Mouse (Mus musculus): Measurements from ENCODE around the gene Duxf3.
"Not testable (repeated sequence)": the region's sequence is repeated elsewhere in the genome, so short reads cannot be mapped to it uniquely, and the experiment has no call there.

The Duxf3 gene

DNA sequence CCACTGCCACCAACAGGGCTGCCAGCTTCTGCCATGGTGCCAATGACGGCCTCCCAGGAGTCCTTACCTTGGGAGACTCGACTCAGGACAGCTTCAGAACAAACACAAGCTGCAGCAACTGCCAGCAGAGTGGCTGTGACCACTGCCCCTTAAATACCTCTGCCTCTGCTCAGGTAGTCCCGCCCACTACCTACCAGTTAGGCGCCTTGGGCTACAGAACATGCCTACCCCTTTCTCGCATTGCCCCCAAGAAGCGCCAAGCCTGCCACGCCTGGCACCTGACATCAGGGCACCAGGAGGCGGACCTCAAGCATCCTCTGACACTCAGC lies at the start of gene Duxf3:
Gene Duxf3 (minus strand): TSS at position 35 of the 329 bp plus-strand sequence.
- not testable (repeated sequence) for DNase-seq

DNA sequence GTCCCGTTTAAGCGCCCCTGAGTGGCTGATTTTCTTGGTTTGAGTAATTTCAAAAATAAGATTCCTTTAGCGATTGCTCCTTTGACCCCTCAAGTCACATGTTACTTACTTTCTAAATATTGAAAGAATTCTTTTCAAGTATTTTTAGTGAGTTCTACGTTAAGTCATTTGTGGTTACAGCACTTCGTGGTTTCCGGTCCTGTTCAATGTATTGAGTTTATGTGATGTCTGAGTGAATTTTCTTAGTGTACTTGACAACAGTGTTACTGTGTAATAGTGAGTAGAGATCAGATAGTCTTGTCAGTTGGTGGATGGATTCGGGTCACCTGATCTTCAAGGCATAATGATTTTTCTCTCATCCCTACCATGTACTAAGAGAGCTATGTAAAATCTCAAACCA lies 49.8 kb upstream of the Duxf3 start:
- DNase-seq: no peak

DNA sequence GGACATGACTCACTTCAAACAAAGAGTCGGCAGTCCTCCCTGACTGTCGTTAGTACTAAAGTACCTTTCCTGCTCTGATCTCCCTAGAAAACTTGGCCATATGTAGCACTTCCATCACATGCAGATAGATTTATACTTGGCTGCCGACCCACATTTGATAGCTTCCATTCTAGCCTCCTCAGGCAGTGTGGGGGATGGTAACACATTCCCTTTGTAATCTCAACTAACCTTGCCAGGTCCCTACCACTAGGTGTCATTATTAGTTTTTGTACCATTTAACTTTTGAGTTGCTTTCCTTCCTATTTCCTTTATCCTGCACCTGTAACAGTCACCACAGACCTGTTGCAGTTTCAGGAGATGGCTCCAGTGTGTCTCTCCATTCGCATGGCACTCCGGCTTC lies 26.0 kb upstream of the Duxf3 start:
- no peak for DNase-seq

DNA sequence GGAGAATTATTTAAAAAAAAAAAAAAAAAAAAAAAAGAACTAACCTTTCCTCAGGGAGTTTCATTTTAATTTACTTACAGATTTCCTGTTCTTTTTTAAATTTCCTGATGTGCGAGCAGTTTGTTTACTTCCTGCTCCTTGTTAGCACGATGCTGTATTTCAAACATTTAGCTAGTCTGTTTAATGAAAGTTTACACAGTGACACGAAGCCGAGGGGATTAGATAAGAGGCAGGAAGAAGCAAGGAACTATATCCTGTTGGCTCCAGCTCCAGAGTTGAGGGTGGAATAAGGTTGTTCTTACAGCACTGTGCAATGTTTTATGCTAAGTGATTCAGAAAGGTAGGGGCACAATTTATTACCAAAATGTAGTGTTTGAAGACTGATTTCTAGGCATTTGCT lies 23.5 kb upstream of the Duxf3 start:
- peak; percentile 62 for DNase-seq

DNA sequence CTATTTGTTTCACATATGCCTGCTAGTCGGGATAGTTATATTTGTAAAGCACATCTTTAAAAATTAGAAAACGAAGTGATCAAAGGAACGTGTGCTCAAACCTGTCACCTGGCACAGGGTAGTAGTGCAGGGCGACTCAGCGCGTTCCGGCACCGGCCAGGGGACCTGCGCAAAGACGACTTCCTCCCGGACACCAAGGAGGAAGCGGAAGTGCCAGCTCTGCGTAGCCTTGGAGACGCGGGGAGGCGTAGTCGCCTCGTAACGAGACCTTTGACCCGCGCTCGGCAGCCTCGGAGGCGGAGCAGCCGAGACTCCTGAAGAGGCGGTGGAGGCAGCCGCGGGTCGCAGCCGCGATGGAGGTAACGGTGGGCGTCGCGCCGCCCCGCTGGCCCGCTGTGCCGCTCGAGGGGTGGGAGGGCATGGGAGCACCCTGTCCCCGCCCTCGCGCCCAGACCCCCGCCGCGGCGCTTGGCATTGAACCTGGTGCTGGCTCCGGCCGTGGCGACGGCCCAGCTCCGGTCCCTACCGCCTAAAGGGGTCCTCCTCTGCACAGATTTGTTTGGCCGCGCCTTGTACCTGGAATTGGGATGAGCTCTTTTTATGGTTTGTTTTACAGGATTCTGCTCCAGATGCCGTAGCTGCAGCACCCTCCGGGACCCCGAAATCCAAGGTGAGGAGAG lies 22.9 kb upstream of the Duxf3 start, which contains the start of gene Gcc2:
Gene Gcc2 (plus strand): TSS at position 285 of the 680 bp plus-strand sequence.
- DNase-seq: peak; percentile 97

DNA sequence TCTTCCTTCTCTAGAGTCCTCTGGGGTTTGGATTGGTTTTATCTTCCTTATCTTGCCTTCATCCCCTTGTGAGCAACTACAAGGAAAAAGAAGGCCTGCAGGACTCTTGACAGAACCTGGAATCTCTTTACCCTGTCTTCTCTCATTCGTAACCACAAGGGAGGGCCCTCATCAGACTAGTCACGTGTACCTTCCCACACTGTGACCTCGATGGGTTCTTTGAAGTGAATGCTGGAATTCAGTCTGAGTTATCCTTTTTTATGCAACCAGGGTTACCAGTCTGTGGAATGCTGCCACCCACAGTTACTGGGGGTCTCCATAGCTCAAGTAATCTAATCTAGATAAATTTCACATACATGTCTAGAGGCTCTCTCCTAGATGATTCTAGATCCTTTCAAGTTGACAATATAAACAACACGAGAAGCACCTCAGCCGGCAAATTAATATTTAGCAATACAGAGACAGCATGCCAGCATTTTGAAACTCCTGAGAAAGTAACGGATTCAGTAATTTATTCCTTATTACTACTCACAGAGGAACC lies 22.2 kb upstream of the Duxf3 start:
- DNase-seq: no peak

DNA sequence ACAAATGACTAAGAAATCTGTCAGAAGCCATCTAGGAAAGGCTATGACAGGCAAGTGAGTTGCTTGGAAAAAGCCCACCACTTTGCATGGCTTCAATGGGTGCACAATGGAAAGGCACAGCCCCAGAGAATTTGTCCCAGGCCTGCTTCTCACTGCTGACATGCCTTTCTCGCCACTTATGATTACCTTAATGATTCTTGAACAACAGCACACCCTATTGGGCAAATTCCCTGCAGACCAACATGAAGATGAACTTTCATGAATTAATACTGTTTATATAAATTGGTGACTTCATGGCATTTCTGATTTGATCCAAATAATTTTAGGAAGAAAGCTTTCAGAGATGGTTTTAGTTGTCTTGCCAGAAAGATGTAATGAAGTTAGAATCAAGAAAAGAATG lies 17.1 kb upstream of the Duxf3 start:
- no peak for DNase-seq

DNA sequence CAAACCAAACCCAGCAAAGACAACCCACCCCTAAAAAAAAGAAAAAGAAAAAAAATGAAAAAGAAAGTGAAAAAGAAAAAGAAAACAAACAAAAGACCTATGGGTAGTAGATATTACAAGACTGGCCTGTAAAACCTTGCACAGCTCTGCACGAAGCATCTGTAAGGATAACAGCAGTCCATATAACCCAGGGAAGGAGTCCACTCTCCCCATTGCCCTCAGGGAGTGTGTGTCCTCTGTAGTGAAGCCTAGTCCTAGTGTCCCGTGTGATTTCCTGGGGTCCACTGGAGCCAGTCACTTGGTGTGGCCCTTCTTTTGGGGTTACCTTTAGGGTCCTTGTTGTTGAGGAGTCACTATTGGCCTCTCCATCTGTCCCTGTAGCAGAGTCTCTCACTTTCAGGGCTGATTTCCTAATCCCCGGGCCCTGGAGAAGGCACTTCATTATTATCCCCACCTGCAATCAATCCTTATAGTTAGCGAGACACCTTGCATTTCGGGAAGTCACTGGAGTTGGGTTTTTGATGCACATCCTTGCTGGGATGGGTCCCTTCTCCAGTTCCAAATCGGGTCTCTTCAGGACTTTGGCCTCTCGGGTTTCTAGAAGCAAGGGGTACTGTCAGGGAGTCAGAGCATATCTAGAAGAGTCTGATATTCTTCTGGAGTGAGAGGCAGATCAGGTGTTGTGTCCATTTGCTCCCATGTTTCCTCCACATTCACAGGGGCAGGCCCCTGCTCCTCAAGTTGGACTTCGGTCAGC lies 6.7 kb upstream of the Duxf3 start:
- DNase-seq: peak; percentile 59

DNA sequence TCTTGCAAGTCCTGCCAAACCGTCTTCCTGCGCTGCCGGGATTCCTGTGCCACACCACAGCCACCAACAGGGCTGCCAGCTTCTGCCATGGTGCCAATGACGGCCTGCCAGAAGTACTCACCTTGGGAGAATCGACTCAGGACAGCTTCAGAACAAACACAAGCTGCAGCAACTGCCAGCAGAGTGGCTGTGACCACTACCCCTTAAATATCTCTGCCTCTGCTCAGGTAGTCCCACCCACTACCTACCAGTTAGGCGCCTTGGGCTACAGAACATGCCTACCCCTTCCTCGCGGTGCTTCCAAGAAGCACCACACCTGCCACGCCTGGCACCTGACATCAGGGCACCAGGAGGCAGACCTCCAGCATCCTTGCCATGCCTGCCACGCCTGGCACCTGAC lies 4.1 kb upstream of the Duxf3 start, which contains the start of gene Gm4981:
Gene Gm4981 (minus strand): TSS at position 89 of the 400 bp plus-strand sequence.
- no peak for DNase-seq

DNA sequence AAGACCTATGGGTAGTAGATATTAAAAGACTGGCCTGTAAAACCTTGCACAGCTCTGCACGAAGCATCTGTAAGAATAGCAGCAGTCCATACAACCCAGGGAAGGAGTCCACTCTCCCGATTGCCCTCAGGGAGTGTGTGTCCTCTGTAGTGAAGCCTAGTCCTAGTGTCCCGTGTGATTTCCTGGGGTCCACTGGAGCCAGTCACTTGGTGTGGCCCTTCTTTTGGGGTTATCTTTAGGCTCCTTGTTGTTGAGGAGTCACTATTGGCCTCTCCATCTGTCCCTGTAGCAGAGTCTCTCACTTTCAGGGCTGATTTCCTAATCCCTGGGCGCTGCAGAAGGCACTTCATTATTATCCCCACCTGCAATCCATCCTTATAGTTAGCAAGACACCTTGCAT lies 2.5 kb upstream of the Duxf3 start:
- DNase-seq: not testable (repeated sequence)

DNA sequence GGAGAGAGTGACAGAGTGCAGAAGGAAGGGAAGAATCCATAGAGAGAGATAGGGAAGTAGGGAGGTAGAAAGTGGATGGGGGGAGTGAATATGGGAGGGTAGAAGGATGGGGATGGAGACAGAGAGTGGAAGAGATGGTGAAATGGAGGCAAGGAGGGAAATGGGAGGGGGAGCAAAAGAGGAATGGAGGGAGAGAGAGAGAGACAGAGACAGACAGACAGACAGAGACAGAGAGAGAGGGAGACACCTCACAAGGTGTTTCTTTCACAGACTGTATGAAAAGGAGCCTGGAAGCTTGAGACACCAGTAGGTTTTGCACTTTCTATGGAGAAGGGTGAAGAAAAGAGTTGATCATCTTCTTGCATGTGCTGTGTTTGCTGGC lies 1.3 kb upstream of the Duxf3 start:
- DNase-seq: not testable (repeated sequence)

DNA sequence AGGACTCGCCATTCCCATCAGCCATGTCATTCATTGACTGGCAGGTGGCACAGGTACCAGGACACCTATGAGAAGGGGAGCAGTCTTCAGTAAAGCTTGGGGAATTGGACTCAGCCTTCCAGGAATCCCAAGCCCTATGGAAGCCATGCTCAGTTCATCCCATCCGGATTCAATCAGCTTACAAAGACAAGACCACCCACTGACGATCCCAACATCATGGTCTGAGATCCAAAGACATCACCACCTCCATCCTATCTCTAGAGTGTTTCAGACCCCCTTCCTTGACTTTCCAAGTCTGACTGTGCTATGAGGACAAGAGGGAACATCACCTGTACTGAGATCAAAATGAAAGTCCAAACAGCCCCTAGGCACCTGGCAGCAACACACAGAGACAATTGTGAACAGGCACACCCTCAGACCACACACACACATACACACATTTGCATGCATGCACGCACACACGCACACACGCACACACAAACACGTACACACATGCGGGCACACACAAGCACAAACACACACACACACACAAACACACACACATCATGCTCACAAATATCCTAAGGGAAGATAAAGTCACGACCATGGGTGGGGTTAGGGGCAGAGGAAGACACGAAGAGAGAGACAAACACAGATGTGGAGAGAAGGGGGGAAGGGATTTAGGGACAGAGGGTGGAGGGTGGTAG lies 722 bp upstream of the Duxf3 start:
- not testable (repeated sequence) for DNase-seq

DNA sequence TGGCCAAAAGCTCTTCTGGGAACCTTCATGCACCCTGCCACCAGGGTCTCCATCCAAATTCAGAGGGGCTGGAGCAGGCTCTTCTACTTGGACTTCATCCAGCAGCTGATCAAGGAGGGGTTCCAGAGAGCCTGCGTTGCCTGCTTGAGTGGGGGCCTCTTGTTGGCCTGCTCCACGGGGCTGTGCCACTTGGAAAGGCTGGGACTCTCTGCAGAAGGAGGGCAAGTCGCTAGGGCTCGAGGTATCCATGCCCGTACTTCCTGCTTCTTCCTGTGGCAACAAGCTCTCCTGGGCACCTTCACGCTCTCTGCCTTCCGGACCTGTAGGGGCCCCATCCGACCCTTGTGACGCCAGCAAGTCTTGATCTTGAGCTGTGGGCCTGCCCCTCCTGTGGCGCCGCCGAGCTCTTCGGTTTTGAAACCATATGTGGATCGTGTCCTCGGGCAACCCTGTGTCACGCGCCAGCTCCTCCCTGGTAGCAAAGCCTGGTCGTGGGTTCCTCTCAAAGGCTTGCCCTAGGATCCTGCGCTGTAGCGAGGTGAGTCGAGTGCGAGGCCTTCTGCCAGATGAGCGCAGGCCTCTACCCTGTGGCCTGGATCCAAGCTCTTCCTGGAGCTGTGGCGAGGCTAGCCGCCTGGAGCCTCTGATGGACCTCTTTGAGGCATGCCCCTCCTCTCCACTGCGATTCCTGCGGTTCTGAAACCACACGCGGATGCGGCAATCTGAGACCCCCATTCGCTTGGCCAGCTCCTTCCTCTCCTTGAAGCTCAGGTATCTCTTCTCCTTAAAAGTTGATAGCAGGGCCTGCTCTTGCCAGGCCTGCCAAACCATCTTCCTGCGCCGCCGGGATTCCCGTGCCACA lies 465 bp downstream of the Duxf3 start:
- peak; percentile 86 for DNase-seq

DNA sequence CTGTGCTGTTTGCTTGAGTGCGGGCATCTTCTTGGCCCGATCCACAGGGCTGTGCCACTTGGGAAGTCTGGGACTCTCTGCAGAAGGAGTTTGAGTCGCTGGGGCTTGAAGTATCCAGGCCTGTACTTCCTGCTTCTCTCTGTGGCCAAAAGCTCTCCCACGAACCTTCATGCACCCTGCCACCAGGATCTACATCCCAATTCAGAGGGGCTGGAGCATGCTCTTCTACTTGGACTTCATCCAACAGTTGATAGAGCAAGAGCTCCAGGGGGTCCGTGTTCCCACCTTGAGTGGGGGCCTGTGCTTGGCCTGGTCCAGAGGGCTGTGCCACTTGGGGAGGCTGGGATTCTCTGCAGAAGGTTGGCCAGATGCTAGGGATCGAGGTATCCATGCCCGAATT lies 1.4 kb downstream of the Duxf3 start:
- peak; percentile 66 for DNase-seq

DNA sequence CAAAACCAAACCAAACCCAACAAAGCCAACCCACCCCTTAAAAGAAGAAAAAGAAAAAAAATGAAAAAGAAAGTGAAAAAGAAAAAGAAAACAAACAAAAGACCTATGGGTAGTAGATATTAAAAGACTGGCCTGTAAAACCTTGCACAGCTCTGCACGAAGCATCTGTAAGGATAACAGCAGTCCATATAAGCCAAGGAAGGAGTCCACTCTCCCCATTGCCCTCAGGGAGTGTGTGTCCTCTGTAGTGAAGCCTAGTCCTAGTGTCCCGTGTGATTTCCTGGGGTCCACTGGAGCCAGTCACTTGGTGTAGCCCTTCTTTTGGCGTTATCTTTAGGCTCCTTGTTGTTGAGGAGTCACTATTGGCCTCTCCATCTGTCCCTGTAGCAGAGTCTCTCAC lies 2.5 kb downstream of the Duxf3 start:
- not testable (repeated sequence) for DNase-seq

DNA sequence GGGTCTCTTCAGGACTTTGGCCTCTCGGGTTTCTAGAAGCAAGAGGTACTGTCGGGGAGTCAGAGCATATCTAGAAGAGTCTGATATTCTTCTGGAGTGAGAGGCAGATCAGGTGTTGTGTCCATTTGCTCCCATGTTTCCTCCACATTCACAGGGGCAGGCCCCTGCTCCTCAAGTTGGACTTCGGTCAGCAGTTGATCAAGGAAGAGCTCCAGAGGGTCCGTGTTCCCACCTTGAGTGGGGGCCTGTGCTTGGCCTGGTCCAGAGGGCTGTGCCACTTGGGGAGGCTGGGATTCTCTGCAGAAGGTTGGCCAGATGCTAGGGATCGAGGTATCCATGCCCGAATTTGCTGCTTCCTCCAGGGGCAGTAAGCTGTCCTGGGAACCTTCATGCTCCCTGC lies 4.7 kb downstream of the Duxf3 start:
- not testable (repeated sequence) for DNase-seq

DNA sequence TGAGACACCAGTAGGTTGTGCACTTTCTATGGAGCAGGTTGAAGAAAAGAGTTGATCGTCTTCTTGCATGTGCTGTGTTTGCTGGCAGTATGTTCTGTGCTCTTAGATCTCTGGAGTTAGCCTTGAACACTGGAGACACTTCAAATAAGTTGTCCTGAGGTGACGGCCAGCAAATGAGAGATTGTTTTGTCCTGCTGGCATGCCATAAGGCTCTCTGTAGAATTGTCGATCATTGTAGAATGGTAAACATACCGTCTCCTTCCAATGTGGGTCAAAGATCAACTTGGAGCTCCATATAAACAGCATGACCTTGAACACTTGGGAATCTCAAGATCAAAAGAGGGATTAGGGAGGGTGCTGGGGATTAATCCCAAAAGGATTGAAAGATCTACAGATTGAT lies 6.1 kb downstream of the Duxf3 start:
- not testable (repeated sequence) for DNase-seq

DNA sequence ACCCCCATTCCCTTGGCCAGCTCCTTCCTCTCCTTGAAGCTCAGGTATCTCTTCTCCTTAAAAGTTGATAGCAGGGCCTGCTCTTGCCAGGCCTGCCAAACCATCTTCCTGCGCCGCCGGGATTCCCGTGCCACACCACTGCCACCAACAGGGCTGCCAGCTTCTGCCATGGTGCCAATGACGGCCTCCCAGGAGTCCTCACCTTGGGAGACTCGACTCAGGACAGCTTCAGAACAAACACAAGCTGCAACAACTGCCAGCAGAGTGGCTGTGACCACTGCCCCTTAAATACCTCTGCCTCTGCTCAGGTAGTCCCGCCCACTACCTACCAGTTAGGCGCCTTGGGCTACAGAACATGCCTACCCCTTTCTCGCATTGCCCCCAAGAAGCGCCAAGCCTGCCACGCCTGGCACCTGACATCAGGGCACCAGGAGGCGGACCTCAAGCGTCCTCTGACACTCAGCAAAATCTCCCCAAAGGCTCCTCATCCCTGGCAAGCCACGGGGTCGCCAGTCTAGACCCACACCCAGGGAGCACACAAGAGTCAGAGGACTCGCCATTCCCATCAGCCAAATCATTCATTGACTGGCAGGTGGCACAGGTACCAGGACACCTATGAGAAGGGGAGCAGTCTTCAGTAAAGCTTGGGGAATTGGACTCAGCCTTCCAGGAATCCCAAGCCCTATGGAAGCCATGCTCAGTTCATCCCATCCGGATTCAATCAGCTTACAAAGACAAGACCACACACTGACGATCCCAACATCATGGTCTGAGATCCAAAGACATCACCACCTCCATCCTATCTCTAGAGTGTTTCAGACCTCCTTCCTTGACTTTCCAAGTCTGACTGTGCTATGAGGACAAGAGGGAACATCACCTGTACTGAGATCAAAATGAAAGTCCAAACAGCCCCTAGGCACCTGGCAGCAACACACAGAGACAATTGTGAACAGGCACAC lies 7.4 kb downstream of the Duxf3 start, which contains the start of gene AW822073:
Gene AW822073 (minus strand): TSS at position 104 of the 959 bp plus-strand sequence.
- peak; percentile 62 for DNase-seq

DNA sequence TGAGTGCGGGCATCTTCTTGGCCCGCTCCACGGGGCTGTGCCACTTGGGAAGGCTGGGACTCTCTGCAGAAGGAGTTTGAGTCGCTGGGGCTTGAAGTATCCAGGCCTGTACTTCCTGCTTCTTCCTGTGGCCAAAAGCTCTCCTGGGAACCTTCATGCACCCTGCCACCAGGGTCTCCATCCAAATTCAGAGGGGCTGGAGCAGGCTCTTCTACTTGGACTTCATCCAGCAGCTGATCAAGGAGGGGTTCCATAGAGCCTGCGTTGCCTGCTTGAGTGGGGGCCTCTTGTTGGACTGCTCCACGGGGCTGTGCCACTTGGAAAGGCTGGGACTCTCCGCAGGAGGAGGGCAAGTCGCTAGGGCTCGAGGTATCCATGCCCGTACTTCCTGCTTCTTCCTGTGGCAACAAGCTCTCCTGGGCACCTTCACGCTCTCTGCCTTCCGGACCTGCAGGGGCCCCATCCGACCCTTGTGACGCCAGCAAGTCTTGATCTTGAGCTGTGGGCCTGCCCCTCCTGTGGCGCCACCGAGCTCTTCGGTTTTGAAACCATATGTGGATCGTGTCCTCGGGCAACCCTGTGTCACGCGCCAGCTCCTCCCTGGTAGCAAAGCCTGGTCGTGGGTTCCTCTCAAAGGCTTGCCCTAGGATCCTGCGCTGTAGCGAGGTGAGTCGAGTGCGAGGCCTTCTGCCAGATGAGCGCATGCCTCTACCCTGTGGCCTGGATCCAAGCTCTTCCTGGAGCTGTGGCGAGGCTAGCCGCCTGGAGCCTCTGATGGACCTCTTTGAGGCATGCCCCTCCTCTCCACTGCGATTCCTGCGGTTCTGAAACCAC lies 8.3 kb downstream of the Duxf3 start:
- DNase-seq: peak; percentile 77

DNA sequence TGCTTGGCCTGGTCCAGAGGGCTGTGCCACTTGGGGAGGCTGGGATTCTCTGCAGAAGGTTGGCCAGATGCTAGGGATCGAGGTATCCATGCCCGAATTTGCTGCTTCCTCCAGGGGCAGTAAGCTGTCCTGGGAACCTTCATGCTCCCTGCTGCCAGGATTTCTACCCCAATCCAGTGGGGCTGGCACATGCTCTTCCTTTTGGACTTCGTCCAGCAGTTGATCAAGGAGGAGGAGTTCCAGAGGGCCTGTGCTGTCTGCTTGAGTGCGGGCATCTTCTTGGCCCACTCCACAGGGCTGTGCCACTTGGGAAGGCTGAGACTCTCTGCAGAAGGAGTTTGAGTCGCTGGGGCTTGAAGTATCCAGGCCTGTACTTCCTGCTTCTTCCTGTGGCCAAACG lies 9.3 kb downstream of the Duxf3 start:
- DNase-seq: not testable (repeated sequence)
